Comparison of ENCODE assay signal across 25 mouse cellular contexts in genomic region chr17:15672870-15673269, GRCm38 (mm10). TPM values are rescaled to one million over a fixed set of nuclear protein-coding genes. Genes with fewer than 3 reads are reported as not detected.
DNase-seq lines count a peak whose midpoint lies in the region; ATAC-seq and TF ChIP-seq lines count a peak whose summit lies in the region.
"Had no signal": no experiment of that assay in that cellular context is flagged by ENCODE, and none has a peak within 500 bp of the region (broad histone marks: within the 10 kb centered on the region; RNA-seq: fewer than 3 reads in every experiment).

No protein-coding gene starts in this region.

- WGBS in embryonic facial prominence, embryonic 11.5 days = 43% methylated on average over 5 of the region's 5 CpGs
- WGBS in embryonic facial prominence, embryonic 10.5 days = 62% methylated on average over 5 of the region's 5 CpGs
- WGBS in limb, embryonic 14.5 days = 21% methylated on average over 5 of the region's 5 CpGs
- WGBS in limb, embryonic 10.5 days = 48% methylated on average over 5 of the region's 5 CpGs
- WGBS in cerebellum, adult 2 months = 57% methylated on average over 5 of the region's 5 CpGs

- H3K4me3 ChIP-seq in embryonic facial prominence, embryonic 11.5 days (ENCODE audit: low read depth, low read length) = no peak overlapping the region
- H3K4me3 ChIP-seq in embryonic facial prominence, embryonic 10.5 days = no peak overlapping the region
- H3K4me3 ChIP-seq in limb, embryonic 14.5 days (replicated peaks; ENCODE audit: low read length) = no peak overlapping the region
- H3K4me3 ChIP-seq in limb, embryonic 10.5 days = no peak overlapping the region
- H3K4me3 ChIP-seq in cerebellum, adult 2 months (replicated peaks; ENCODE audit: insufficient read depth, low read depth, low read length) = no peak overlapping the region
- H3K4me3 ChIP-seq: embryonic facial prominence, embryonic 13.5 days; heart, adult 2 months; heart, embryonic 13.5 days; limb, embryonic 13.5 days; midbrain, embryonic 15.5 days; myocyte; neural tube, embryonic 13.5 days had no signal

- H3K9me3 ChIP-seq in embryonic facial prominence, embryonic 11.5 days (replicated peaks; ENCODE audit: control insufficient read depth, low read length) = no peaks in the 10 kb centered on the region
- H3K9me3 ChIP-seq in embryonic facial prominence, embryonic 10.5 days = no peaks in the 10 kb centered on the region
- H3K9me3 ChIP-seq in limb, embryonic 14.5 days (ENCODE audit: control insufficient read depth, low read length) = no peaks in the 10 kb centered on the region
- H3K9me3 ChIP-seq in limb, embryonic 10.5 days (replicated peaks) = no peaks in the 10 kb centered on the region
- H3K9me3 ChIP-seq: embryonic facial prominence, embryonic 13.5 days; heart, embryonic 13.5 days; limb, embryonic 13.5 days; midbrain, embryonic 15.5 days; neural tube, embryonic 13.5 days had no signal

- no peak overlapping the region for H3K9ac ChIP-seq in embryonic facial prominence, embryonic 11.5 days (replicated peaks; ENCODE audit: low read length)
- H3K9ac ChIP-seq in limb, embryonic 14.5 days (ENCODE audit: low read depth, low read length, severe bottlenecking) = no peak overlapping the region
- H3K9ac ChIP-seq: embryonic facial prominence, embryonic 13.5 days; heart, embryonic 13.5 days; limb, embryonic 13.5 days; liver, embryonic 14.5 days; midbrain, embryonic 15.5 days; neural tube, embryonic 13.5 days had no signal

- H3K27ac ChIP-seq in embryonic facial prominence, embryonic 11.5 days (replicated peaks; ENCODE audit: low read depth, low read length) = no peak overlapping the region
- no peak overlapping the region for H3K27ac ChIP-seq in embryonic facial prominence, embryonic 10.5 days (replicated peaks)
- H3K27ac ChIP-seq in limb, embryonic 14.5 days (replicated peaks; ENCODE audit: low read depth, low read length) = no peak overlapping the region
- H3K27ac ChIP-seq in limb, embryonic 10.5 days = no peak overlapping the region
- H3K27ac ChIP-seq in cerebellum, adult 2 months (ENCODE audit: insufficient read depth, low read length) = no peak overlapping the region
- H3K27ac ChIP-seq: embryonic facial prominence, embryonic 13.5 days; heart, adult 2 months; heart, embryonic 13.5 days; hindbrain, postnatal 0 days; limb, embryonic 13.5 days; liver, embryonic 14.5 days; midbrain, embryonic 15.5 days; neural tube, embryonic 13.5 days; stomach, postnatal 0 days had no signal

- no peak for TF ChIP-seq CTCF in cerebellum, adult 2 months (IDR thresholded peaks at IDR 0.05; ENCODE audit: borderline replicate concordance, insufficient read depth, low read depth, low read length)

- ATAC-seq in embryonic facial prominence, embryonic 11.5 days (replicated peaks; ENCODE audit: insufficient number of reproducible peaks, low FRiP score, low TSS enrichment, low read depth) = no peak
- peak; percentile 53; the same call in 1 of the 2 replicates for ATAC-seq in limb, embryonic 14.5 days (ENCODE audit: low FRiP score, low read depth)
- ATAC-seq: hindbrain, postnatal 0 days; intestine, embryonic 16.5 days; midbrain, embryonic 15.5 days had no signal

- no peak for TF ChIP-seq POLR2A in limb, embryonic 14.5 days (IDR thresholded peaks at IDR 0.05; ENCODE audit: borderline replicate concordance, extremely low read depth, insufficient read depth, insufficient read length)
- TF ChIP-seq POLR2A in cerebellum, adult 2 months (IDR thresholded peaks at IDR 0.05; ENCODE audit: borderline replicate concordance, insufficient read depth, low read length) = no peak

- peak; percentile 14 for DNase-seq in embryonic facial prominence, embryonic 11.5 days (ENCODE audit: low spot score)
- DNase-seq in embryonic facial prominence, embryonic 10.5 days (ENCODE audit: low spot score) = no peak
- DNase-seq in limb, embryonic 14.5 days (ENCODE audit: low spot score) = peak; percentile 49
- no peak for DNase-seq in limb, embryonic 10.5 days (ENCODE audit: low spot score)
- DNase-seq in retina, postnatal 1 day = peak; percentile 10
- DNase-seq in retina, embryonic 14.5 days (ENCODE audit: low spot score) = no peak
- no peak for DNase-seq in adrenal gland, postnatal 36 days
- no peak for DNase-seq in cerebellum, adult 2 months
- DNase-seq: adrenal gland, postnatal 25 days; cerebellum, adult 11-12 months; cerebellum, postnatal 14 days; gastrocnemius, postnatal 25 days; heart, adult 2 months; heart, postnatal 14 days; right cerebral cortex, adult 18-20 months had no signal

- no peaks in the 10 kb centered on the region for H3K27me3 ChIP-seq in embryonic facial prominence, embryonic 11.5 days (ENCODE audit: control insufficient read depth, insufficient read depth, low read length)
- H3K27me3 ChIP-seq in embryonic facial prominence, embryonic 10.5 days (replicated peaks; ENCODE audit: low read depth, poor library complexity, severe bottlenecking) = no peaks in the 10 kb centered on the region
- H3K27me3 ChIP-seq in limb, embryonic 14.5 days (ENCODE audit: control insufficient read depth, insufficient read depth, low read length) = no peaks in the 10 kb centered on the region
- H3K27me3 ChIP-seq in limb, embryonic 10.5 days (ENCODE audit: low read depth, poor library complexity, severe bottlenecking) = no peaks in the 10 kb centered on the region
- no peaks in the 10 kb centered on the region for H3K27me3 ChIP-seq in cerebellum, adult 2 months (ENCODE audit: control insufficient read depth, insufficient read depth, low read length)
- H3K27me3 ChIP-seq: embryonic facial prominence, embryonic 13.5 days; heart, embryonic 13.5 days; limb, embryonic 13.5 days; midbrain, embryonic 15.5 days; neural tube, embryonic 13.5 days had no signal

- H3K4me2 ChIP-seq in embryonic facial prominence, embryonic 11.5 days (ENCODE audit: low read depth, low read length) = no peak overlapping the region
- no peak overlapping the region for H3K4me2 ChIP-seq in limb, embryonic 14.5 days (replicated peaks; ENCODE audit: low read depth, low read length, severe bottlenecking)
- H3K4me2 ChIP-seq: embryonic facial prominence, embryonic 13.5 days; heart, embryonic 13.5 days; limb, embryonic 13.5 days; midbrain, embryonic 15.5 days; neural tube, embryonic 13.5 days had no signal

- H3K36me3 ChIP-seq in embryonic facial prominence, embryonic 11.5 days (replicated peaks; ENCODE audit: control insufficient read depth, insufficient read depth, low read depth, low read length) = no peaks in the 10 kb centered on the region
- no peaks in the 10 kb centered on the region for H3K36me3 ChIP-seq in embryonic facial prominence, embryonic 10.5 days (replicated peaks)
- H3K36me3 ChIP-seq in limb, embryonic 14.5 days (ENCODE audit: control insufficient read depth, insufficient read depth, low read length) = no peaks in the 10 kb centered on the region
- no peaks in the 10 kb centered on the region for H3K36me3 ChIP-seq in limb, embryonic 10.5 days
- H3K36me3 ChIP-seq: embryonic facial prominence, embryonic 13.5 days; heart, embryonic 13.5 days; limb, embryonic 13.5 days; midbrain, embryonic 15.5 days; neural tube, embryonic 13.5 days had no signal

- no peaks in the 10 kb centered on the region for H3K4me1 ChIP-seq in embryonic facial prominence, embryonic 11.5 days (ENCODE audit: control insufficient read depth, insufficient read depth, low read length)
- peaks cover under 1% of the 10 kb centered on the region; the same call in 1 of the 2 replicates for H3K4me1 ChIP-seq in embryonic facial prominence, embryonic 10.5 days
- no peaks in the 10 kb centered on the region for H3K4me1 ChIP-seq in limb, embryonic 14.5 days (ENCODE audit: control insufficient read depth, insufficient read depth, low read length)
- H3K4me1 ChIP-seq in limb, embryonic 10.5 days = no peaks in the 10 kb centered on the region
- H3K4me1 ChIP-seq in cerebellum, adult 2 months (ENCODE audit: control insufficient read depth, insufficient read depth, low read length) = no peaks in the 10 kb centered on the region
- H3K4me1 ChIP-seq: embryonic facial prominence, embryonic 13.5 days; heart, embryonic 13.5 days; midbrain, embryonic 15.5 days; neural tube, embryonic 13.5 days had no signal

RNA-seq across cellular contexts. Expression of gene Chd1, which starts 31.9 kb away (rescaled TPM):
- polyA plus RNA-seq in embryonic facial prominence, embryonic 11.5 days (2014; fragmentation: Nextera tagmentation; extraction: Ambion mirVana) = 43.9 and 51.1 TPM in 2 replicates
- polyA plus RNA-seq in embryonic facial prominence, embryonic 10.5 days (2016; fragmentation: Nextera tagmentation; extraction: Ambion mirVana) = 35.2 and 39.0 TPM in 2 replicates
- 8.9 and 11.3 TPM in 2 replicates for polyA plus RNA-seq in limb, embryonic 14.5 days (2012; rRNA removed)
- 30.2 and 33.7 TPM in 2 replicates for polyA plus RNA-seq in limb, embryonic 14.5 days (2014; fragmentation: Nextera tagmentation; extraction: Ambion mirVana)
- 40.6 and 40.7 TPM in 2 replicates for polyA plus RNA-seq in limb, embryonic 10.5 days (2016; fragmentation: Nextera tagmentation; extraction: Ambion mirVana)
- 10 to 100 TPM; 35.1 to 47.7 TPM for total RNA-seq in adrenal gland, postnatal 36 days (2021)
- 6.6 and 7.0 TPM in 2 replicates for polyA plus RNA-seq in cerebellum, adult 2 months (2012; rRNA removed)

Comparison
In these comparisons a context has a peak if more than half of its experiments do, and no peak if none do; other contexts are left out.
1. DNase-seq: peak in embryonic facial prominence, embryonic 11.5 days (single experiment), limb, embryonic 14.5 days (single experiment) and retina, postnatal 1 day (single experiment); none in embryonic facial prominence, embryonic 10.5 days (single experiment), limb, embryonic 10.5 days (single experiment), retina, embryonic 14.5 days (single experiment), adrenal gland, postnatal 36 days (0 of 2) and cerebellum, adult 2 months (0 of 2).